Mouse (Mus musculus): ENCODE data around the gene Chst5.
A peak's percentile ranks its signal among the peaks of the same experiment; 100 is the strongest.
"Not testable (repeated sequence)": the region's sequence is repeated elsewhere in the genome, so short reads cannot be mapped to it uniquely, and the experiment has no call there.

Gene Chst5

GRCm38 (mm10) chr8:111909621-111910450 is at the start of gene Chst5:
TSS of gene Chst5 (minus strand) at chr8:111910447.
- DNase-seq, result peak in 1 of 2 experiments; percentile 3

- DNase-seq, result no peak
Measured at GRCm38 (mm10) chr8:111957231-111957630, 47.0 kb upstream of the Chst5 start.

- DNase-seq, result no peak
Measured at GRCm38 (mm10) chr8:111955879-111956278, 45.6 kb upstream of the Chst5 start.

GRCm38 (mm10) chr8:111954844-111955594 is 44.8 kb upstream of the Chst5 start:
- no peak for DNase-seq

- no peak for DNase-seq
Measured at GRCm38 (mm10) chr8:111951936-111952335, 41.7 kb upstream of the Chst5 start.

- no peak for DNase-seq
Measured at GRCm38 (mm10) chr8:111951317-111951716, 41.1 kb upstream of the Chst5 start.

- no peak for DNase-seq
Measured at GRCm38 (mm10) chr8:111950846-111951245, 40.6 kb upstream of the Chst5 start.

- DNase-seq, result no peak
Measured at GRCm38 (mm10) chr8:111947954-111948353, 37.7 kb upstream of the Chst5 start.

- no peak for DNase-seq
Measured at GRCm38 (mm10) chr8:111947144-111947543, 36.9 kb upstream of the Chst5 start.

GRCm38 (mm10) chr8:111943544-111943943 is 33.3 kb upstream of the Chst5 start:
- no peak for DNase-seq

- DNase-seq, result peak; percentile 37 to 73
Measured at GRCm38 (mm10) chr8:111941101-111941454, 30.8 kb upstream of the Chst5 start.

- peak; percentile 99 to 100 for DNase-seq
Measured at GRCm38 (mm10) chr8:111940171-111941100, 30.2 kb upstream of the Chst5 start, which contains the start of gene Gabarapl2. TSS of gene Gabarapl2 (plus strand) at chr8:111940703.

GRCm38 (mm10) chr8:111939516-111940142 is 29.4 kb upstream of the Chst5 start:
- peak; percentile 70 to 86 for DNase-seq

GRCm38 (mm10) chr8:111938076-111938985 is 28.1 kb upstream of the Chst5 start:
- not testable (repeated sequence) for DNase-seq

GRCm38 (mm10) chr8:111937184-111937583 is 26.9 kb upstream of the Chst5 start:
- no peak for DNase-seq

GRCm38 (mm10) chr8:111934201-111934600 is 24.0 kb upstream of the Chst5 start:
- no peak for DNase-seq

- peak; percentile 94 to 95 for DNase-seq
Measured at GRCm38 (mm10) chr8:111933348-111934076, 23.3 kb upstream of the Chst5 start, which contains the start of gene Tmem231. TSS of gene Tmem231 (minus strand) at chr8:111933881.

- DNase-seq, result peak; percentile 83 to 85
Measured at GRCm38 (mm10) chr8:111932580-111933336, 22.5 kb upstream of the Chst5 start.

GRCm38 (mm10) chr8:111931721-111932120 is 21.5 kb upstream of the Chst5 start:
- no peak for DNase-seq
